Mouse (Mus musculus): ENCODE data around the gene Wars2.

DNA sequence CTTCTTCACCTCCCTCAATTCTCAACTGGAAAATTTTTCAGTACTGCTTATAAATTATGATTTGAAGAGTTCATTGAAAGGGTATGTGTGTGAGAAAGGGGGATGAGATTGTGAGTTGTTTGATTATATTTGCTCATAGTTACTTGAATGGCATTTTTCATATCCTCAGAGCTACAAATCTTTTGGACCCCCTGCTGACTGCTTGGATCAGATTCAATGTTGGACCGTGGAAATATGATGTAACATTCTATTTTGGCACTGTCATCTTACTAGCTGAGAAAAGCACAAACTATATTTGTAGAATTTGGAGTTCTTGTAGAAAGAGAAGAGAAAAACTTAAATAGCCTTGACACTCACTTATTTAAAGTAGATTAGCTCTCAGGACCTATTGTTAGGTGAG lies 43.5 kb downstream of the Wars2 start:
- TF ChIP-seq ZNF384 (IDR thresholded peaks at IDR 0.05; ENCODE audit: low read depth, low read length) (no peak), MAFK (IDR thresholded peaks at IDR 0.05; ENCODE audit: insufficient read depth, low read depth, low read length) (no peak), CHD2 (IDR thresholded peaks at IDR 0.05; ENCODE audit: low read depth, low read length) (no peak), ZC3H11A (IDR thresholded peaks at IDR 0.05; ENCODE audit: borderline replicate concordance, low read depth, low read length) (no peak)

All from ES-E14 (cell line).